Mouse (Mus musculus): ENCODE data around the gene Tuba4a. TPM values are rescaled to one million over a fixed set of nuclear protein-coding genes. Genes with fewer than 3 reads are reported as not detected.

The Tuba4a gene
- 55.7 to 63.9 TPM (median 58.5 TPM) in 3 replicates for total RNA-seq (2017)

- peak; percentile 4; the same call in 1 of the 2 replicates for ATAC-seq (replicated peaks; ENCODE audit: insufficient number of reproducible peaks, low FRiP score, low TSS enrichment, poor library complexity, severe bottlenecking)
Measured at GRCm38 (mm10) chr1:75219531-75219930, at the start of gene Tuba4a. Gene Tuba4a, minus strand, starts transcription at chr1:75219865.

GRCm38 (mm10) chr1:75264091-75264880 is 44.6 kb upstream of the Tuba4a start, which contains the start of gene Ptprn:
Gene Ptprn, minus strand, starts transcription at chr1:75264502.
- no peak for ATAC-seq (replicated peaks; ENCODE audit: insufficient number of reproducible peaks, low FRiP score, low TSS enrichment, poor library complexity, severe bottlenecking)

- ATAC-seq (replicated peaks; ENCODE audit: insufficient number of reproducible peaks, low FRiP score, low TSS enrichment, poor library complexity, severe bottlenecking) = no peak; the same call in 1 of the 2 replicates
Measured at GRCm38 (mm10) chr1:75262969-75263951, 43.6 kb upstream of the Tuba4a start.

- ATAC-seq (replicated peaks; ENCODE audit: insufficient number of reproducible peaks, low FRiP score, low TSS enrichment, poor library complexity, severe bottlenecking) = no peak
Measured at GRCm38 (mm10) chr1:75261278-75261677, 41.6 kb upstream of the Tuba4a start.

GRCm38 (mm10) chr1:75255516-75256046 is 35.9 kb upstream of the Tuba4a start:
- no peak for ATAC-seq (replicated peaks; ENCODE audit: insufficient number of reproducible peaks, low FRiP score, low TSS enrichment, poor library complexity, severe bottlenecking)

GRCm38 (mm10) chr1:75254625-75255013 is 35.0 kb upstream of the Tuba4a start:
- no peak for ATAC-seq (replicated peaks; ENCODE audit: insufficient number of reproducible peaks, low FRiP score, low TSS enrichment, poor library complexity, severe bottlenecking)

- ATAC-seq (replicated peaks; ENCODE audit: insufficient number of reproducible peaks, low FRiP score, low TSS enrichment, poor library complexity, severe bottlenecking) = peak; percentile 78
Measured at GRCm38 (mm10) chr1:75253849-75254624, 34.4 kb upstream of the Tuba4a start.

- no peak for ATAC-seq (replicated peaks; ENCODE audit: insufficient number of reproducible peaks, low FRiP score, low TSS enrichment, poor library complexity, severe bottlenecking)
Measured at GRCm38 (mm10) chr1:75253029-75253428, 33.4 kb upstream of the Tuba4a start.

- ATAC-seq (replicated peaks; ENCODE audit: insufficient number of reproducible peaks, low FRiP score, low TSS enrichment, poor library complexity, severe bottlenecking) = no peak
Measured at GRCm38 (mm10) chr1:75252308-75252707, 32.6 kb upstream of the Tuba4a start.

- ATAC-seq (replicated peaks; ENCODE audit: insufficient number of reproducible peaks, low FRiP score, low TSS enrichment, poor library complexity, severe bottlenecking) = peak; percentile 70
Measured at GRCm38 (mm10) chr1:75251112-75251970, 31.7 kb upstream of the Tuba4a start.

GRCm38 (mm10) chr1:75250498-75250897 is 30.8 kb upstream of the Tuba4a start:
- ATAC-seq (replicated peaks; ENCODE audit: insufficient number of reproducible peaks, low FRiP score, low TSS enrichment, poor library complexity, severe bottlenecking) = no peak

GRCm38 (mm10) chr1:75248041-75248772 is 28.5 kb upstream of the Tuba4a start:
- no peak for ATAC-seq (replicated peaks; ENCODE audit: insufficient number of reproducible peaks, low FRiP score, low TSS enrichment, poor library complexity, severe bottlenecking)

GRCm38 (mm10) chr1:75247071-75247930 is 27.6 kb upstream of the Tuba4a start:
- ATAC-seq (replicated peaks; ENCODE audit: insufficient number of reproducible peaks, low FRiP score, low TSS enrichment, poor library complexity, severe bottlenecking) = no peak

- ATAC-seq (replicated peaks; ENCODE audit: insufficient number of reproducible peaks, low FRiP score, low TSS enrichment, poor library complexity, severe bottlenecking) = peak; percentile 55
Measured at GRCm38 (mm10) chr1:75244836-75245235, 25.2 kb upstream of the Tuba4a start.

- ATAC-seq (replicated peaks; ENCODE audit: insufficient number of reproducible peaks, low FRiP score, low TSS enrichment, poor library complexity, severe bottlenecking) = no peak
Measured at GRCm38 (mm10) chr1:75244175-75244826, 24.6 kb upstream of the Tuba4a start.

- no peak for ATAC-seq (replicated peaks; ENCODE audit: insufficient number of reproducible peaks, low FRiP score, low TSS enrichment, poor library complexity, severe bottlenecking)
Measured at GRCm38 (mm10) chr1:75243411-75243810, 23.7 kb upstream of the Tuba4a start.

All from monocyte, adult 5-6 weeks (primary cell).